Mouse (Mus musculus) inflammation-experienced regulatory T-cells, adult 16 weeks (primary cell): ENCODE data around the gene Slc30a1. TPM values are rescaled to one million over a fixed set of nuclear protein-coding genes. Genes with fewer than 3 reads are reported as not detected.

Experiments used
- polyA plus RNA-seq: library from polyadenylated mRNA; unstranded; fragments of 100-300 nt; shearing (Covaris generic); gene quantifications from one replicate; pipeline ENCODE4 v1.2.1, GENCODE M21; 2017

The Slc30a1 gene
- 0.49 TPM for polyA plus RNA-seq

GRCm38 (mm10) chr1:191906571-191907430 is at the start of gene Slc30a1:
Slc30a1 (plus strand) TSS chr1:191906767.

Other genes with a start within 250 kb of the Slc30a1 start
- 4.5 TPM for gene Lpgat1, start 188.9 kb upstream of the Slc30a1 start, polyA plus RNA-seq
- gene Nek2, start 85.3 kb upstream of the Slc30a1 start, polyA plus RNA-seq: 3.2 TPM
- 3.1 TPM for gene Rd3, start 70.6 kb downstream of the Slc30a1 start, polyA plus RNA-seq
- gene Traf5, start 185.8 kb downstream of the Slc30a1 start, polyA plus RNA-seq: 192 TPM
- 24.7 TPM for gene Rcor3, start 231.3 kb downstream of the Slc30a1 start, polyA plus RNA-seq